Mouse (Mus musculus) monocyte, adult 5-6 weeks (primary cell): ENCODE measurements around the gene Otulin. TPM values are rescaled to one million over a fixed set of nuclear protein-coding genes. Genes with fewer than 3 reads are reported as not detected.

Experiments
- ATAC-seq: fragments of 153-309, 156-312 bp; replicated peaks from 2 replicates; pipeline ENCODE4 v1.8.0; 2017; ENCODE audit warnings: mild to moderate bottlenecking; ENCODE audit not compliant: low TSS enrichment, insufficient number of reproducible peaks, severe bottlenecking, poor library complexity, low FRiP score
- total RNA-seq: library from RNA; stranded (forward); fragments of 200-1000, 200-491, 200-594 nt; gene quantifications from 3 replicates; pipeline ENCODE4 v1.2.3, GENCODE M21; 2017

The Otulin gene
- total RNA-seq, 1 experiment from 2014 or later = 118 TPM

DNA sequence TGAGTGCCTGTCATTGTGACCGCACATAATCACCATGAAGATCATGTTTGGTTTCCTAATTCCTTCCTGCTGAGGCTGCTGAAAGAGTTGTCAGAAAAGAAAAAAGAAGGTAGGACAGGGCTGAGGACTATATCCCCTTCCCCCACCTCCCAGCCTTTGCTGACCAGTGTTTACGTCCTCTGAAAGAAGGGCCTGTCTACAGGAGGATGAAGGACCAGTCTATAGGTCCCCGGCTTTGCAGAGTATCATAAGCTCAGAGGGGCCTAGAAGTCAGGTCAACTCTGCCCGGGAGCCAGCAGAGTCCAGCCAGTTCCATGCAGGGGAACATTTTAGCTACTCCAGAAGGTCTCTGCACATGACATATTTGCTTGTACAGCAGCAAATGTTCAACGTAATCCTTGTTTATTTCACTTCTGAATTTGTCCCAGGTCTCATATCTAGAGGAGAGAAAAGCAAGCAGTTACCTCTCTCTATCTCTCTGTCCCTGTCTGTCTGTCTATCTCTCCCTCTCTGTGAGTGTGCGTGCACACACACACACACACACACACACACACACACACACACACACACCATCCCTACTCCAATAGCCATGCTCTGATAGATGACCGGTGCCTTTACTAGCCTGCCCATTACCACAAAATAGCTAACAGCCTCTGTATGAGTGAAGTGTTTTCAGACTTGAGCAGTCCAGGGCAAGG lies 133.0 kb downstream of the Otulin start:
- ATAC-seq = no peak

DNA sequence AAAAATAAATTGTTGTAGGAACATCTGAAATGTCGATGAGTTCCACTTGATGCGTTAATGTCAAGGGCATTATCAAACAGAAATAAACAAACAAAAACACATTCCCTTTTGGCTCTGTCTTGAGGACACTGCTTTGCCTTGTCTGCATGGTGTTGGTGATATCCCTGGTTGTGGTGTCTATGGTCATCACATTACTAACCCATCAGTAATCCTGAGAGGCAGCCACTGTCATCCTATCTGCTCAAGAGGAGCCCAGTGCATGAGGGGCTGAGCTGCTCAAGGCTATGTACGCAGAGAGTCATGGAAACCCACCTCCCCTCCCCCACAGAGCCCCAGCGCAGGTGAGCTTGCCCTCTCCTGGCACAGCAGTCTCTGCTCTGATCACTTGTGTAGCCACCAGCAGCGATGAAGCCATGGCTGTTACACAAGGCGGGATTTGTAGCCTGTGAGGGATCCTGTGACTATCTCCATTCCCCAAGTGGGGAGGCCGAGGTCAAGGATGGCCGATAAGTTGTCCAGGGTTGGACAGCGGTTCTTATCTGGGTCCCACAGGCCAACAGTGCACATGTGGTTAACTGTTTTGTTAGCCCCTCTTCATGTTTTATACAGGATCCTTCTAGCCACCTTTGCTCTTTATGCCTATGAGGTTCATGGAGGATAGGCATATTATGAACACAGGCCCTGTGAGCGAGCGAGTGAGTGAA lies 133.7 kb downstream of the Otulin start:
- no peak for ATAC-seq

DNA sequence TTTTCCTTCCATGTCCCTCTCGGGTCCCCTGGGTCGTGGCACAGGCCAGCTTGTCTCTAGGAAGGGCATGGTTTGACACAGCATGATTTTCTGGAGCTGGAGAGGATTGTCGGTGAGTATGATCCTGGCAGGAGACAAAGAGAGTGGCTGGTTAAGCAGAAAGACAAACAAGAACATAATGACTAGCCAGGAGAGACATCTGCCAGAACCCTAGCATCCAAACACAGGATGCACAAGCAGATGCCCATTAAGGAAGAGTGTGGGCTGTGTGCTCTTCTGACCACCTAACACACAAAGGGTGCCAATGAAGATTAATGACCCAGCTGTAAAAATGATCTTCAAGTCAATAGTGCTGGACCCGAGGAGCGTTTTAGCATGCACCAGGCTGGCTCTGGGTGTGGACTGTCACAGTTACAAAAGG lies 134.5 kb downstream of the Otulin start:
- no peak for ATAC-seq

DNA sequence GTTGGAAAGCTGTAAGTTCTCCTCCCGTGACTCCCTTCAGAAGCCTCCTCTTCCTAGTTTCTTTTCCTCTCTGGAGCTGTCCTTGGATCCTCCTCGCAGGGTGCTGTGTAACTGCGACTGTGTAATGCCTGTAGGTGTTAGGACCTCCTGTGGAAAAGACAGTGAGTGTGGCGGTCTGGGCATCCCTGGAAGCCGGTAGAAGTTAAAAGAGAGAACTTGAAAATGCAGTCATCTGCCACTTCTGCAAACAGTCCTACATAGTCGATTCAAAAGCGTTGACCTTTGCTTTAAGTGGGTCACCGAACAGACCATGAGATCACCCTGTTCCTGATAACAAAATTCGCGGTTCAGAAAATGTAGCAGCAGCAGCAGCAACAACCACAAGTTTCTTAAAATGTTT lies 137.0 kb downstream of the Otulin start:
- no peak for ATAC-seq

- ATAC-seq = no peak
Measured at GRCm38 (mm10) chr15:27492734-27493133, 137.8 kb downstream of the Otulin start.

Other genes starting within 250 kb of the Otulin start
- 12.1 to 17.2 TPM (median 12.3 TPM) in 3 replicates for gene Ank, start 164.0 kb downstream of the Otulin start, total RNA-seq
- 110 to 158 TPM (median 149 TPM) in 3 replicates for gene Otulinl, start 50.9 kb upstream of the Otulin start, total RNA-seq